Mouse (Mus musculus) common myeloid progenitor, adult 5-6 weeks (primary cell): ENCODE measurements around the gene Palm. TPM values are rescaled to one million over a fixed set of nuclear protein-coding genes. Genes with fewer than 3 reads are reported as not detected.

Experiments used
- ATAC-seq: replicated peaks from 2 replicates; pipeline ENCODE4 v1.8.0; 2016; ENCODE audit warnings: low read depth, mild to moderate bottlenecking, moderate TSS enrichment, inconsistent platforms; ENCODE audit not compliant: poor library complexity, severe bottlenecking
- total RNA-seq: library from RNA; stranded (forward); fragments of 200-1000, 187-1606 nt; gene quantifications from 2 replicates; pipeline ENCODE4 v1.2.3, GENCODE M21; 2017

The Palm gene
- total RNA-seq, 1 experiment from 2014 or later, result 21.8 TPM

- ATAC-seq, result no peak
These were observed 542 bp downstream of the Palm start for GRCm38 (mm10) chr10:79793738-79794490.

GRCm38 (mm10) chr10:79794491-79794931 lies 1.1 kb downstream of the Palm start:
- no peak for ATAC-seq

DNA sequence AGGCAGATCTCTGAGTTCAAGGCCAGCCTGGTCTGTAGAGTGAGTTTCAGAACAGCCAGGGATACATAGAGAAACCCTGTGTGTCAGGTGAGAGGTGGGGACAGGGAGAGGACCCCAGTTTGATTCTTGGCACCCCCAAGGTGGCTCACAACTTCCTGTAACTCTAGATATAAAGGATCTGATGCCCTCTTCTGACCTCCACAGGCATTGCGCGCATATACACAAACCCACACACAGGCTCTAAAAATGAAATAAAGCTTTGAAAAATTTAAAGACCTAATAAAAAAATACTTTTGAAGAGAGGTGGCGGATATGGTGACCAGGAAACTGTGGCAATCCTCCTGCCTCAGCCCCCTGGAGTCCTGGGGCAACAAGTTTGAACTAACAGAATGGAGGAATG lies 2.5 kb downstream of the Palm start:
- no peak for ATAC-seq

DNA sequence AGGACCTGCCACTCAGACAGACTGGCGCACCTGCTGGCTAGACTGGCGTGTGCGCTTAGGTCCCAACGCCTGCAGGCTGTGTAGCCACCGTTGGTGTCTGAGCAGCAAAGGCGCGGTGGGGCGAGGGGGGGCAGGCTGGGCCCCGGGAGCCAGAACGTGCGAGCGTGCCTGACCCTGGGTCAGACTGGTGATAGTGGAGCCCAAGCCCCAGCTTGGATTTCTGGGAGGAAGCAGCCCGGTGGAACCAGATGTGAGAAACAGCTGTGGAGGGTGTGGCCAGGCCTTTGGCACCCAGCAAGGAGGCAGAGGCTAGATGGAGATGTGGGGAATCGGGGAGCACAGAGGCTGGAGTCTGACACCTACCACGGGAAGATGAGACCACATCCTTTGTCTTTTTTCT lies 4.0 kb downstream of the Palm start:
- peak; percentile 27 for ATAC-seq

- ATAC-seq, result peak; percentile 88
These were observed 5.0 kb downstream of the Palm start for GRCm38 (mm10) chr10:79798289-79798928.

GRCm38 (mm10) chr10:79800508-79800907 lies 7.1 kb downstream of the Palm start:
- ATAC-seq, result no peak

DNA sequence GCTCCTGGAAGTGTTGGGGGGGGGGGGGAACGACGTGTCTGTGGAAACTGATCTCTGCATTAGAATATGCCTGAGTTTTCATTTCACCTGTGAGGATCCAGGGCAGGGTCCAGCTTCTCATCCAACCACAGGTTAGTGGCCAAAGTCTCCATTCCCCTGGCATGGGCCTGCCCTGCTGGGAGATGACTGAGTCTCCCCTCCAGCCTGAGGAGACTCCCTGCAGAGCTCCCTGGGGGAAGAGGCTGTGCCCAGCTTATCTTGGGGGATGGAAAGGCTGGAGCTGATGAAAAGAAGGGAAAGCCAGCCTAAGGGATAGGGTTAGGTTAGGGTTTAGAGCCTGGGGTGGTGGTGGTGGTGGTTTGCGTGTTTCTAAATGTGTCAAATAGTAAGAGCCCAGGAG lies 8.5 kb downstream of the Palm start:
- no peak for ATAC-seq

DNA sequence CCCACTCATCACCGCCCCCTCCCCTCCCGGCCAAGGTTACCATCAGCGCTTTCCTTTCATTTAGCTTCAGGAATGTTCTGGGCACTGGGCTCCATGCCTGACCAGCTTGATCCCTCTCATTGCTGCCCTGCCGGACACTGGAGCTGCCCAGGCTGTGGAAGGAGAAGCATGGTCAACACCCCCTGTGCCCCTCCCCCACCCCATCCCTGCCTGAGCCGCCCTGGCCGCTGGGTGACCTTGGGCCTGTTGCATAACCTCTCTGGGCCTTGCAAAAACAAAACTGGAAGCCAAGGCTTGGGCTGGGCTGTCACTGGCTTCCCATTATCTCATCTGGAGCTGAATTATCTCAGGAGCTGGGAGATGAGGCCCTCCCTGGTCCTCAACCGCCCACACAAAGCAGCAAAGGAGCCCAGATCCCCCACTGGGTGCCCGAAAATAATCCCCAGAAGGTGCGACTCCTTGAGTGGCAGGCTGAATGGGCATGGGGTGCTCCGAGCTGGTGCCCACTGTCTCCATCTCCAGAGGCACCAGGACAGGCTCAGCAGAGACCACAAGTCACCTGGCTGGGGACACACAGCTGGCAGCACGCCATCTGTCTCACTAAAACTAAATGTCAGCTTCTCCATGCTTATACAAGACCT lies 9.1 kb downstream of the Palm start:
- no peak for ATAC-seq

- ATAC-seq, result no peak
These were observed 10.4 kb downstream of the Palm start for GRCm38 (mm10) chr10:79803716-79804323.

- ATAC-seq, result no peak
These were observed 12.3 kb downstream of the Palm start for GRCm38 (mm10) chr10:79805636-79806035.

GRCm38 (mm10) chr10:79806331-79806730 lies 13.0 kb downstream of the Palm start:
- no peak for ATAC-seq

- no peak for ATAC-seq
These were observed 13.6 kb downstream of the Palm start for GRCm38 (mm10) chr10:79806972-79807371.

DNA sequence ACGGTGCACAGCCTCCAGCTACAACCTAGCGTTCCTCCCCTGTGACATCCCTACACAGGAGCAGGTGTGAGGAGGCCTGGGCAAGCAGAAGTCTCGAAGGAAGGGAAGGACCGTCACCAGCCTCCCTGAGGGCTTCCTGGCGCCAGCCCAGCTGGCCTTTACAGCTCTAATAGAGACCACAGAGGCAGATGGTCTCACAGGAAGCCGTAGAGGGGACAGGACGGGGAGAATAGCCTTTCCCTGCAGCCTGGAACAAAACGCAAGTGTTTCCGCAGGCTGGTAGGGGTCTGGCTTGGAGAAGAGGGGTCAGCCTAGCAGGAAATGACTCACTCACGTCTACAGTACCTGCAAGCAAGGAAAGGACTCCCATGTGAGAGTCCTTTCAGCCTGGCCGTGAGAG lies 14.5 kb downstream of the Palm start:
- ATAC-seq, result no peak

GRCm38 (mm10) chr10:79808728-79809127 lies 15.4 kb downstream of the Palm start:
- ATAC-seq, result no peak

- ATAC-seq, result peak; percentile 93
These were observed 18.6 kb downstream of the Palm start for GRCm38 (mm10) chr10:79811736-79812637.

DNA sequence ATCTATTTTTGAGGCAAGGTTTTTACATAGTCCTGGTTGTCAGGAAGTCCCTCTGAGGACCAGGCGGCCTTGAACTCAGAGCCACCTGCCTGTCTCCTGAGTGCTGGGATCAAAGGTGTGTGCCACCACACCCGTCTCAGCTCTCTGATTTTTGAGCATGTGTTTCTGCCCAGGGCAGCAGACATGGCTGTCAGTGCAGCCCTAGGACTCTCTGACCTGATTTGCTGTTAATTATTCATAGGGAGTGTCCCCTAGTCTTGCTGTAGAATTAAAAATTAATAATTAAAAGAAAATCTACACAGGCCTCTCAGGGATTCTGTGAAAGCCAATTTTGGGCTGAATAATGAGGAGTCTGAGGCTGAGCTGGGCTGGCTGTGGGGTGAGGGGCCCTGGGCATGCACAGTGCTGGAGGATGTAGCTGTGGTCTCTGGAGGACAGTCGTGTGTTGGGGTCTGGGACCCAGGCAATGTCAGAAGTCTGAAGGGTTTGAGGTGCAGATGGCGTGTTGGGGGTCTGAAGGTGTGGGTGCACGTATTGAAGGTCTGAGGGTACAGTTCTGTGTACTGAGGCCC lies 21.0 kb downstream of the Palm start:
- ATAC-seq, result no peak

DNA sequence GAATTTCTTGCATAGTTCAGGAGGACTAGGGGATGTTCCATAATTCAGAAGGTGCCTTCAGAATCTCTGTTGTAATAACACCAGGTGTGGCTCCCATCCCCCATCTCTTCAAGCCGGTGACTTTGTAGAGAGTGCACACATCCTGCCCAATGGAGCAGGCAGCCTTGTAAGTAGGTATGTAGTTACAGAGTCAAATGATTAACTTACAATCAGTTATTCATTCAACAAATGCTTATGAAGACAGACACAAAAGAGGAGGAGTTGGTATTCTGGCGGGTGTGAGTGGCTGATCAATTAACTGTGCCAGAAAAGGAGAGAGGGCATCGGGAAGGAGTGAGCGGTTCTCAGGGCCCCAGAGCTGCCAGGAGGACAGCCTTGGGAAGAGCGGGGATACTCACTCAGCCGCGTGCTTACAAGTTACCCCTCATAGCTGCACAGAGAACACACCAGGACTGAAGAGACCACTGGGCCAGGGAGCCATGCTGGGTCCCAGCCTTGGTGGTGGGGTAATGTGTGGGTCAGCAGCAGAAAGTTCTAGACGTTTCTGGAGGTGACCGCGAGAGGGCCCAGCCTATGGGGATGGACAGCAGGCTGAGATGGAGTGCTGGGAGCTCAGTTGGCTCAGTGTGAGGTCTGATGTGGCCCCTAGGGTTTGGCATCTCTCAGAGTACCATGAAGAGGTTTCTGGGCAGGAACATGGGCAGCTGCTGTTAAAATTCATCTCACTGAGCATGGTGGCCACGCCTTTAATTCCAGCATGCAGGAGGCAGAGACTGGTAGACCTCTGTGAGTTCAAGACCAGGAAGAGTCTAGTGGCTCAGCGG lies 22.5 kb downstream of the Palm start:
- no peak for ATAC-seq

- no peak for ATAC-seq
These were observed 23.7 kb downstream of the Palm start for GRCm38 (mm10) chr10:79817111-79817510.

DNA sequence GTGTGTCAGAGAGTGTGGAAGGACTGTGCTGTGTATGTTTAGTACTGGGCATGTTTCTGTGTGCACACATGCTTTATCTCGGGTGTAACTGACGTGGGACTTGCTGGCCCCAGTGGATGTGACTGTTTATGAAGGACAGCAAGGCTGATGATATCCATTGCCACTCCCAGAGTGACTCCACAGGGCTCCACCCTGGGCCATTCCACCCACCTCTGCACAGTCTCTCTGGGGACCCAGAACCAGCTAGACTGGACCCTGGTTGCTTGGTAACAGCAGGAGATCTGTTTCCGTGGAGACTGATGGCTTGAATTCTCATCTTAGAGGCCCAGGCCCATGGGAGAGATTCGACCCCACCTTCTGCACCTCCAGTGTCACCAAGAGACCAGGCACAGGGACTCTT lies 24.9 kb downstream of the Palm start:
- ATAC-seq, result no peak
